Mouse (Mus musculus) heart, adult 2 months (tissue): ENCODE measurements at regions not wholly inside any gene's neighbourhood (a gene's known extent, or its start where the extent isn't known, plus 50 kb on each side); places are given as distances from the start of the nearest gene placed in this dataset.
A peak's percentile ranks its signal among the peaks of the same experiment; 100 is the strongest.

Source experiments
- DNase-seq, 2 experiments: peaks; one replicate each; pipeline ENCODE4 v3.0.0; 2021
- H3K27ac ChIP-seq: fragments of 200-600 bp; 2 replicates; pipeline ENCODE4 v1.8.1; 2022
- H3K27me3 ChIP-seq: fragments of 200-500 bp; 2 replicates; pipeline ENCODE4 v1.6.1; 2012; ENCODE audit warnings: mild to moderate bottlenecking, low read length, inconsistent platforms, mixed read lengths; ENCODE audit not compliant: control insufficient read depth, insufficient read depth
- H3K36me3 ChIP-seq: fragments of 200-500 bp; 2 replicates; pipeline ENCODE4 v1.6.1; 2012; ENCODE audit warnings: low read length, inconsistent platforms; ENCODE audit not compliant: control insufficient read depth, insufficient read depth
- H3K4me1 ChIP-seq: fragments of 200-500 bp; 2 replicates; pipeline ENCODE4 v1.6.1; 2011; ENCODE audit warnings: low read length; ENCODE audit not compliant: control insufficient read depth, insufficient read depth
- H3K4me3 ChIP-seq: fragments of 200-600 bp; 2 replicates; pipeline ENCODE4 v1.8.1; 2022
- H3K79me2 ChIP-seq: fragments of 200-500 bp; replicated peaks from 2 replicates; pipeline ENCODE4 v1.6.1; 2012; ENCODE audit warnings: mild to moderate bottlenecking, inconsistent platforms, low read length, moderate library complexity, mixed read lengths; ENCODE audit not compliant: control insufficient read depth, insufficient read depth
- H3K9ac ChIP-seq: fragments of 200-500 bp; 2 replicates; pipeline ENCODE4 v1.6.1; 2012; ENCODE audit warnings: low read depth, mild to moderate bottlenecking, control low read depth, inconsistent platforms, low read length, mixed read lengths
- CTCF ChIP-seq: fragments of 200-600 bp; IDR thresholded peaks from 2 replicates; pipeline ENCODE4 v1.8.1; 2022; ENCODE audit warnings: antibody characterized with exemption, mild to moderate bottlenecking, moderate library complexity
- EP300 ChIP-seq: fragments of 200-500 bp; IDR thresholded peaks from 2 replicates; pipeline ENCODE4 v1.6.1; 2011; ENCODE audit warnings: low read depth, low read length, control low read depth; ENCODE audit not compliant: insufficient read depth
- POLR2A ChIP-seq: fragments of 200-500 bp; IDR thresholded peaks from 2 replicates; pipeline ENCODE4 v1.6.1; 2011; ENCODE audit warnings: mild to moderate bottlenecking, low read depth, low read length, control low read depth; ENCODE audit not compliant: insufficient read depth
- WGBS: fragments of 180-500 bp; shearing (Covaris S2); methylation state at CpG from one replicate; pipeline ENCODE4 v1.1.7; 2018; 5-methylcytosine and 5-hydroxymethylcytosine counted together
- intact Hi-C: fragments of 180-260 bp; cut with DNase I; formaldehyde crosslinking; loops from one replicate; pipeline ENCODE4 v1.15.1; 2025

- TF ChIP-seq POLR2A (no peak), CTCF (no peak), EP300 (no peak)
- DNase-seq = no peak
- Histone ChIP-seq H3K27ac (no peak overlapping the region), H3K4me3 (no peak overlapping the region), H3K27me3 (no peaks in the 10 kb centered on the region), H3K4me1 (peaks cover 4% of the 10 kb centered on the region; the same call in 1 of the 2 replicates), H3K79me2 (no peaks in the 10 kb centered on the region), H3K9ac (no peak overlapping the region), H3K36me3 (peaks cover 1% of the 10 kb centered on the region; the same call in 1 of the 2 replicates)
- WGBS = 76% methylated on average over 6 of the region's 6 CpGs
- intact Hi-C loops = loop anchor here (5.0 kb wide), 1 partner anchor 127 kb away; the partner anchor contains the start of gene Irs2
Measured at GRCm38 (mm10) chr8:10879883-10880282, 128.4 kb downstream of the Irs2 start.

DNA sequence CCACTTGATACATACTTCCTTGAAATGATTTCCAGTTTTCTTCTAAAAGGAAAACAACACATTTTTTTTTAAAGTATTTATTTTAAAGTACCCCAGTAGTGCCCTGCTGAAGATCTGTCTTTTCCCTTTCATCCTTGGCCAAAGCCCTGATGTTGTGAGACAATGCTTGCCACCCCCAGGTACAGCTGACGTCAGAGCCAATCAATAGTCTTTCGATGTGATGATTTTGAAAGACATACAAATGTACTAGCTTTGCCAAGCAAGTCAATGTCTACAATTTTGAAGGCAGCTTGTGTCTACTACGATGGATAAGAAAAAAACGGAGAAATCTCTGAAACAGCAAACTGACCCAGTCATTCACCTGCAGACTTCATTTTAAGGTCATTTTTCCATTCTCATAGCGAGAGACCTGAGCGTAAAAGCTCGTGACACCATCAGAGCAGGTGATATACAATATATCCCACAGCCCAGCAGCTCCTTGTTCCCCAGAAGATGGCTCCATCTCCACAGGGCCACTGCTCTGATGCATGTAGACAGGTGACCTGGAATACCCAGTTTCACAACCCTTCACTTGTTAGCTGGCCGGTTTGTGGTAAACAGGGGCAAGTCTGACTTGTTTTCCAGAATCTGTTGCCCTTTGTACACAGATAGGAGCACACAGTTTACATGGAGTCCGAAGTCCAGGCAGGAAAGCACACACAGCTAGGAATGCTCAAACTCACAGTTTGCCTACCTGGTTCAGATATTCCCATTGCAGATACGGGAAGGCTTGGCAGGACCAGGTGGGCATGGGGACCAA lies 129.0 kb downstream of the Irs2 start:
- no peak overlapping the region for H3K4me3 ChIP-seq
- H3K27me3 ChIP-seq = no peaks in the 10 kb centered on the region
- DNase-seq = no peak
- no peaks in the 10 kb centered on the region for H3K79me2 ChIP-seq
- TF ChIP-seq CTCF = peak; percentile 32
- TF ChIP-seq POLR2A = no peak
- H3K27ac ChIP-seq = no peak overlapping the region
- no peak overlapping the region for H3K9ac ChIP-seq
- intact Hi-C loops = no loop called here
- H3K4me1 ChIP-seq = peaks cover 4% of the 10 kb centered on the region; the same call in 1 of the 2 replicates
- WGBS = 87% methylated on average over 10 of the region's 10 CpGs
- peaks cover 1% of the 10 kb centered on the region; the same call in 1 of the 2 replicates for H3K36me3 ChIP-seq

- no peak for DNase-seq
- H3K9ac ChIP-seq = no peak overlapping the region
- no peak overlapping the region for H3K4me3 ChIP-seq
- H3K4me1 ChIP-seq = peaks cover 2% of the 10 kb centered on the region; the same call in 1 of the 2 replicates
- no peak overlapping the region for H3K27ac ChIP-seq
- TF ChIP-seq POLR2A (no peak), EP300 (no peak), CTCF (no peak)
- H3K79me2 ChIP-seq = no peaks in the 10 kb centered on the region
- intact Hi-C loops = no loop called here
- H3K27me3 ChIP-seq = no peaks in the 10 kb centered on the region
- 86% methylated on average over 4 of the region's 4 CpGs for whole genome bisulfite sequencing
- H3K36me3 ChIP-seq = no peaks in the 10 kb centered on the region
Measured at GRCm38 (mm10) chr8:10878371-10878770, 129.9 kb downstream of the Irs2 start.

- WGBS = 86% methylated on average over 6 of the region's 6 CpGs
- H3K27ac ChIP-seq = no peak overlapping the region
- no peaks in the 10 kb centered on the region for H3K4me1 ChIP-seq
- no peaks in the 10 kb centered on the region for H3K36me3 ChIP-seq
- no peaks in the 10 kb centered on the region for H3K79me2 ChIP-seq
- no peak for TF ChIP-seq CTCF
- no peak for TF ChIP-seq EP300
- no peak for TF ChIP-seq POLR2A
- no peak overlapping the region for H3K4me3 ChIP-seq
- no peak for DNase-seq
- intact Hi-C loops = no loop called here
- H3K27me3 ChIP-seq = no peaks in the 10 kb centered on the region
- H3K9ac ChIP-seq = no peak overlapping the region
Measured at GRCm38 (mm10) chr8:10875170-10875569, 133.1 kb downstream of the Irs2 start.

- no peak overlapping the region for H3K27ac ChIP-seq
- no peaks in the 10 kb centered on the region for H3K27me3 ChIP-seq
- H3K9ac ChIP-seq = no peak overlapping the region
- DNase-seq = no peak
- no peak overlapping the region for H3K4me3 ChIP-seq
- 73% methylated on average over 7 of the region's 7 CpGs for WGBS
- H3K36me3 ChIP-seq = no peaks in the 10 kb centered on the region
- intact Hi-C loops = no loop called here
- TF ChIP-seq POLR2A (no peak), CTCF (no peak), EP300 (no peak)
- H3K4me1 ChIP-seq = no peaks in the 10 kb centered on the region
- no peaks in the 10 kb centered on the region for H3K79me2 ChIP-seq
Measured at GRCm38 (mm10) chr8:10871451-10871850, 136.8 kb downstream of the Irs2 start.

- TF ChIP-seq POLR2A (no peak), EP300 (no peak), CTCF (no peak)
- no peaks in the 10 kb centered on the region for H3K36me3 ChIP-seq
- no peak for DNase-seq
- intact Hi-C loops = no loop called here
- H3K4me1 ChIP-seq = no peaks in the 10 kb centered on the region
- H3K4me3 ChIP-seq = no peak overlapping the region
- no peaks in the 10 kb centered on the region for H3K27me3 ChIP-seq
- H3K27ac ChIP-seq = no peak overlapping the region
- no peaks in the 10 kb centered on the region for H3K79me2 ChIP-seq
- WGBS = 86% methylated on average over 13 of the region's 13 CpGs
- no peak overlapping the region for H3K9ac ChIP-seq
Measured at GRCm38 (mm10) chr8:10870423-10871055, 137.7 kb downstream of the Irs2 start.
